Mouse (Mus musculus) cortical plate, adult 2 months (tissue): Measurements from ENCODE around the gene Herc4.

Source experiments
- CTCF ChIP-seq: fragments of 200-500 bp; IDR thresholded peaks from 2 replicates; pipeline ENCODE4 v1.5.1; 2011; ENCODE audit warnings: mild to moderate bottlenecking, control low read depth, low read length; ENCODE audit not compliant: insufficient read depth; ENCODE audit errors: extremely low read depth
- POLR2A ChIP-seq: fragments of 200-500 bp; IDR thresholded peaks from 2 replicates; pipeline ENCODE4 v1.6.1; 2011; ENCODE audit warnings: mild to moderate bottlenecking, low read length, control low read depth; ENCODE audit not compliant: insufficient read depth; ENCODE audit errors: extremely low read depth

DNA sequence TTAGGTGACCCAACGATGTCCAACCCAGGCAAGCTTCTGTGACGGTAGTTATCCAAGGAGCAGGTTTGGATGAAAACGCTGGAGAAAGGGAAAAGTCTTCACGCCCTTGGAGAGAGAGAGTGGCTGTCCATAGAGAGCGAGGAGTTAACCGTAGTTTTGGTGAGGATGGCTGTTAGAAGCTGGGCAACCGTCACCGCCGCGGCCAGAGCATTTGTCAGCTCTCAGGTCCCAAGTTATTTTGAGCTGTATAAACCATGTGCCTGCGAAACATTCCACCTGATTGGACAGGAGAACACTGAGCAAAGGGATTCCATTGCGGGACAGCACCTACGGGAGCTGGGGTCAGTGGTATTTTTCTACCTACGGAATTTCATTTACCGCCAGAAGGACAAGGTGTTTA lies 39.9 kb upstream of the Herc4 start, which contains the start of gene Mypn:
- TF ChIP-seq POLR2A, result no peak
- TF ChIP-seq CTCF, result no peak
